Mouse (Mus musculus) kidney, postnatal 10 days (tissue): ENCODE results near the gene Rilpl1.
A peak's percentile ranks its signal among the peaks of the same experiment; 100 is the strongest.
"Not testable (repeated sequence)": the region's sequence is repeated elsewhere in the genome, so short reads cannot be mapped to it uniquely, and the experiment has no call there.

Experiments used
- DNase-seq: peaks from one replicate; pipeline ENCODE4 v3.0.0; 2021; ENCODE audit warnings: mixed read lengths

The Rilpl1 gene

DNA sequence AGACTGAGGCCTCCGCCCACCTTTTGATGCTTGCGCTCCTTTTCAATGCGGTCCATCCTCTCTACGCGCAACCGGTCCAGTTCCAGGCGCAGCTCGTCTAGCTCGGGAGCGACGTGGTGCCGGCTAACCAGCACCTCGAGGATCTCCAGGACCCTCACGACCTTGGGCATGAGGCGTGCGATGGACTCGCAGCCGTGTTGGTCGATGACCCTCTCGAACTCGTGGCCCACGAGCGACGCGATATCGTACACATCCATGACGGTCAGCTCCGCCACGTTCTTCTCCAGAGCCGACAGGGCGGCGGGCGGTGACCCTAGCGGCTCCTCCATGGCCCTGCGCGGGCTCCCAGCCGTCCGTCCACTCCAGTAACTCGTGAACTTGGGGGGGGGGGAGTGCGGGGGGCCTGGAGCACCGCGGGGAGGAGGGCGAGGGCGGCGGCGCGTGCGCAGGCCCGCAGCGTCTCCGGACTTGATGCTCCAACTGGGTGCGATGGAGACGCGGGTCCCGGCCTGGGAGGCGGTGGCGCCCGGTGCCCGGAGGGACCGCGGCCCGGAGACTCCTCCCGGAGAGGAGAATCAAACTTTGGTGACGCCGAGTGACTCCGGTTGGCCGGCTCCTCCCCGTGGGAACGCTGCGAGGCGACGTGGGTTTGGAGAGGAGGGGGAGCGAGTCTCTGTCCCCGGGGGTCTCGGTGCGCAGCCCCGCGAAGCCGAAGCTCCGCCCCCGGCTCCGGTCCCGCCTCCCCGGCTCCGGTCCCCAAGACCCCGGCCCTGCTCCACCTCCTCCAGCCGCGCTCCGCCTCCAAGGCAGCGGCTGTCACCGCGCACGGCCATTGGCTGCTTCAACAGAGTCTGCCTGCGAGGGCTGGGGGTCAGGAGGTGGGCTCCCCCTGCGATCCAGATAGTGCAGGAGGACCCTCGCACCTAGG, at the start of gene Rilpl1:
Gene Rilpl1, minus strand, starts transcription at position 737 of the 928 bp plus-strand sequence.
- peak; percentile 93 for DNase-seq

GRCm38 (mm10) chr5:124578633-124579317, 47.6 kb upstream of the Rilpl1 start, which contains the start of the genes Eif2b1 and Gtf2h3:
Eif2b1 (minus strand) TSS chr5:124579131.
Gtf2h3 (plus strand) TSS chr5:124579140.
- DNase-seq, result peak; percentile 98

DNA sequence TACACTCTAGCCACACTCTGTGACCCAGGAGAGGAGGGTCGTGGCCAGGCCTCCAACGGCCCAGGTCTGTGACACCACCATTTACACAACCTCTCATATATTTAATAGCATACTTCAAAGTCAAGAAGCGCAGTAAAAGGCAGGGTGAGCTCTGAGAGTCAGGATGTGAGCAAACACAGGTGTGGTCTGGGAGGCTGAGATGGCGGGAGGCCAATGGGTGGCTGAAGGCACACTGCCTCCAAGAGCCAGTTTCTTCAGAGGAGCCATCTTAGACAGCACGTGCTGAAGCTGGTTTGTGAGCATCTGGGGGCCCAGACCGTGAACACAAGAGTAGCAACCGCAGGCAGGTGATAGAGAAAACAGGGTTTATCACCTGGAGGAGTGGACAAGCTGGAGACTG, 44.3 kb upstream of the Rilpl1 start:
- no peak for DNase-seq

DNA sequence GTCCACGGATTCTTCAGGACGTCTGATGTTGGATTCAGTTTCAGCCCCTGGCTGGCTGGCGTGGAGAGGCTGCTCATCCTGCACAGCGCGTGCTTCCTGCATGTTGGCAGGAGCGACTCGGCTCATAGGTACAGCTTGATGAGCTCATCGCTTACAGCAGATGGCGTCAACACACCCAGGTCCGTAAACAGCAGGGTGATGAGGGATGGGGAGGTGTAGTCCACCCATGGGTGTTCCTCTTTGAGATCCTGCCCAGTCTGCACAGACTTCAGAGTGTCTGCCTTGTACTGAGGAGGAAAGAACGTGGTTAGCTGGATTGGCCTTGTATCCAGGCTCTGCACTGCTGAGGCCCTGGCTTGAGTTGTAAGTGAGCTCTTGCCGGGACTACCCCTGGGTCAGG, 39.9 kb upstream of the Rilpl1 start:
- DNase-seq, result no peak

DNA sequence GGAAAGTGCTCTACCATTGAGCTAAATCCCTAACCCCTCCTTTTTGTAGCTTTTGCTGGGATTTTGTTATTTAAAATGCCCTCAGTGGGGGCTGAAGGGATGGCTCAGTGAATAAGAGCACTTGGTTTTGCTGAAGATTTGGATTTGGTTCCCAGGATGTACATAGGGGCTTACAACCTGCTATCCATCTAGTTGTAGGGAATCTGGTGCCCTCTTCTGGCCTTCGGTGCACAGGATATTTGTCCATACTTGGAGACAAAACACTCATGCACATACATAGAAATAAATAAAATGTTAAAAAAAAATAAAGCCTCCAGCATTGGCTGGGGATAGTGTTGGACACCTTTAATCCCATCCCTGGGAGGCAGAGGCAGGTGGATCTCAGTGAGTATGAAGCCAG, 24.0 kb upstream of the Rilpl1 start:
- peak; percentile 56 for DNase-seq

GRCm38 (mm10) chr5:124553607-124554006, 22.4 kb upstream of the Rilpl1 start:
- no peak for DNase-seq

- DNase-seq, result peak; percentile 92
These were observed 21.5 kb upstream of the Rilpl1 start, which contains the start of gene Ddx55 for GRCm38 (mm10) chr5:124552558-124553307. Ddx55 (plus strand) TSS chr5:124552864.

- no peak for DNase-seq
These were observed 20.9 kb upstream of the Rilpl1 start for GRCm38 (mm10) chr5:124552094-124552472.

- DNase-seq, result not testable (repeated sequence)
These were observed 20.3 kb upstream of the Rilpl1 start for GRCm38 (mm10) chr5:124551349-124552093.

DNA sequence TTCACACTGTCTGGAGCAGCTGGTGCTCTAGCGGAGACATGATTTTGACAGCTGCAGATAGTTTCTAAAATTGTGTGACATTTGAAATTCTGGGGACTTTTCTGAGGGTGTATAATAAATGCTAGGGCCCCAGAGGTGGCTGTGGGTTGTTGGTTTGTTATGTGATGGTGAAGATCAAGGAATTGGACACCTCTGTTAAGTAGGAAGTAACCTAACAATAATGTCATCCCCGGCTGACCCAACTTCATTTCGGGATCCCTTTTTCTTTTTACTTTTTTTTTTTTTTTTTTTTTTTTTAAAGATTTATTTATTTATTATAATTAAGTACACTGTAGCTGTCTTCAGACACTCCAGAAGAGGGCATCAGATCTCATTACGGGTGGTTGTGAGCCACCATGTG, 19.5 kb upstream of the Rilpl1 start:
- not testable (repeated sequence) for DNase-seq

DNA sequence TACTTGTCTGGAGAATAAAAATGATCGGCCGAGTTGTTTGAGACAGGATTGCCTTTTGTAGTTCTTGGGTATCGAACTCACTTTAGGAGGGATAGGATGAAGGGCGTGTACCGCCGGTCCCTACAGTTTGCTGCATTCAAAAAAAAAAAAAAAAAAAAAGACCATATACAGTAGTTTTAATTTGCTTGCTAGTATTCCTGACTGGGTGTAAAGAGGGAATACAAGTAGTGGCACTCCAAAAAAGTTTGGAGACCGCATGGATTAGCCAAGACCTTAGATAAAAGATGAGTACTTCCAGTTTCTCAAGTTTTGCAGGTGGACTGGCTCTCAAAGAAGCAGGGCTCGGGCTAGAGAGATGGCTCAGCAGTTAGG, 10.4 kb upstream of the Rilpl1 start:
- DNase-seq, result no peak

GRCm38 (mm10) chr5:124540905-124541601, 9.9 kb upstream of the Rilpl1 start:
- DNase-seq, result peak; percentile 88

DNA sequence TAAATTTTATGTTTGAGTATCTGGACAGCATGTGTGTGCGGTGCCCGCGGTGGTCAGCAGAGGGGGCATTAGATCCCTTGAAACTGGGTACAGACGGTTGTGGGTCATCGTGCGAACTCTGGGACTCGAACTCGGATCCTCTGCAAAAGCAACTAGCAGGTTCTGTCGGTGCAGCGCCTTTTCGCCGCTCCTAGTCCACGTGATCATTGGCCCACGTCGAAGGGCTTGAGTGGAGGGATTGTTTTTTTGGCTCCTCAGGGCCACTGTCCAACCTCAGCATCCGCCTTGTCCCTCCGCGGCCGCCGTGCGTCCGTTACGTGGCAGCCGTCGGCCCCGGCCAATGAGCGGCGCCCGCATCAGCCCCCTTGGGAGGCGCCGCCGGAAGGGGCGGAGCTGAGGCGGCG, 9.2 kb upstream of the Rilpl1 start, which contains the start of gene Tmed2:
Gene Tmed2, plus strand, starts transcription at position 313 of the 404 bp plus-strand sequence.
- peak; percentile 97 for DNase-seq

DNA sequence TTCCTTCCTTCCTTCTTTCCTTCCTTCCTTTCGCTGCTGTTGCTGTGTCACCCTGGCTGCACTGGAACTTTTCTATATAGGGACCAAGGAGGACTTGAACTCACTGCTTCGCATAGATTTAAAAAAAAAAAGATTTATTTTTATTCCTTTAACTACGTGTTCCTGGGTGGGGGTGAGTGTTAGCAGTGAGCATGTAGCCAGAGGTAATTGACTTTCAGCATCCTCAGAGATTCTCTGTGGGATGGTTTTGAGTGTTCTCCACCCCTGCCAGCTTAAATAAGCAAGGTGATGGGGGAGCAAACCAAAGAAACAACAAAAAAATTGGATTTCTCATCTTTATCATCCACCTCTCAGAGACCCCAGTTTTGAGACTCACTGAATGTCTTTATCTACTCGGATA, 8.7 kb upstream of the Rilpl1 start:
- DNase-seq, result no peak

- DNase-seq, result peak; percentile 75
These were observed 7.9 kb upstream of the Rilpl1 start for GRCm38 (mm10) chr5:124538813-124539792.

GRCm38 (mm10) chr5:124536776-124537175, 5.6 kb upstream of the Rilpl1 start:
- peak; percentile 83 for DNase-seq

DNA sequence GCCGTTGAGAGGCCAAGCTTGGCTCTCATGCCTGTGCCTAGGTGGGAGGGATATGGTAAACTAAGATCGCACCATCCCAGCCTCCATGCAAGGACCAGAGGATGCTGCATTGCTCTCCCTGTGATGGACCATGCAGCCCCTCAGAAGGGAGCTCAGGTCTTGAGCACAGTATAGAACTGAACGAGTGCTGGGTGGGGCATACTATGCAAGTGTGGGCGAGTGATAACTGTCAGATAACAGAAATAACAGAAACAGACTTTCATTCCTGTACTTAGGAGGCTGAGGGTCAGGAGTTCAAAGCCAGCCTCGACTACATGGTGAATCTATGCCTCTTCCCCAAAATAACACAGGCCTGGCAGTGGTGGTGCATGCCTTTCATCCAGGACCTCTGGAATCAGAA, 3.8 kb upstream of the Rilpl1 start:
- no peak for DNase-seq

- DNase-seq, result peak; percentile 63
These were observed 1.3 kb upstream of the Rilpl1 start for GRCm38 (mm10) chr5:124532451-124532850.

GRCm38 (mm10) chr5:124531583-124531930, 366 bp upstream of the Rilpl1 start:
- DNase-seq, result no peak

- peak; percentile 44 for DNase-seq
These were observed 1.5 kb downstream of the Rilpl1 start for GRCm38 (mm10) chr5:124529697-124530096.
